Mouse (Mus musculus) lung, adult 2 months (tissue): Measurements from ENCODE around the gene Tarbp2. TPM values are rescaled to one million over a fixed set of nuclear protein-coding genes. Genes with fewer than 3 reads are reported as not detected.

Experiments used
- DNase-seq: peaks from one replicate; pipeline ENCODE4 v3.0.0; 2022
- H3K4me1 ChIP-seq: fragments of 200-500 bp; 2 replicates; pipeline ENCODE4 v1.6.1; 2011; ENCODE audit warnings: low read length; ENCODE audit not compliant: control insufficient read depth, insufficient read depth
- H3K4me3 ChIP-seq: fragments of 200-500 bp; replicated peaks from 2 replicates; pipeline ENCODE3; 2011; ENCODE audit warnings: low read depth, mild to moderate bottlenecking, control low read depth, low read length; ENCODE audit errors: extremely low read depth
- CTCF ChIP-seq: fragments of 200-500 bp; IDR thresholded peaks from 2 replicates; pipeline ENCODE4 v1.5.1; 2011; ENCODE audit warnings: mild to moderate bottlenecking, low read length, control low read depth; ENCODE audit not compliant: insufficient read depth
- POLR2A ChIP-seq: fragments of 200-500 bp; IDR thresholded peaks from 2 replicates; pipeline ENCODE4 v1.6.1; 2011; ENCODE audit warnings: low read depth, mild to moderate bottlenecking, control low read depth, low read length, borderline replicate concordance; ENCODE audit errors: extremely low read depth
- WGBS: fragments of 180-500 bp; shearing (Covaris S2); methylation state at CpG from one replicate; pipeline ENCODE4 v1.1.7; 2018; 5-methylcytosine and 5-hydroxymethylcytosine counted together
- polyA plus RNA-seq: library from polyadenylated mRNA; depleted of rRNA; stranded (reverse); fragments of >200 nt; gene quantifications from 2 replicates; pipeline ENCODE4 v1.2.3, GENCODE M21; 2012

The Tarbp2 gene
- polyA plus RNA-seq, 1 experiment, result 61.1 TPM

- Histone ChIP-seq H3K4me3 (no peak overlapping the region), H3K4me1 (peaks cover 4% of the 10 kb centered on the region; the same call in 1 of the 2 replicates)
- no peak for DNase-seq
- TF ChIP-seq POLR2A (no peak), CTCF (no peak)
Measured at GRCm38 (mm10) chr15:102512471-102512870, 5.5 kb upstream of the Tarbp2 start.

- 78% methylated on average over 3 of the region's 3 CpGs for WGBS
- TF ChIP-seq POLR2A, result no peak
- no peak for TF ChIP-seq CTCF
- H3K4me3 ChIP-seq, result no peak overlapping the region
- peaks cover 4% of the 10 kb centered on the region; the same call in 1 of the 2 replicates for H3K4me1 ChIP-seq
- no peak for DNase-seq
Measured at GRCm38 (mm10) chr15:102513004-102513403, 5.0 kb upstream of the Tarbp2 start.

DNA sequence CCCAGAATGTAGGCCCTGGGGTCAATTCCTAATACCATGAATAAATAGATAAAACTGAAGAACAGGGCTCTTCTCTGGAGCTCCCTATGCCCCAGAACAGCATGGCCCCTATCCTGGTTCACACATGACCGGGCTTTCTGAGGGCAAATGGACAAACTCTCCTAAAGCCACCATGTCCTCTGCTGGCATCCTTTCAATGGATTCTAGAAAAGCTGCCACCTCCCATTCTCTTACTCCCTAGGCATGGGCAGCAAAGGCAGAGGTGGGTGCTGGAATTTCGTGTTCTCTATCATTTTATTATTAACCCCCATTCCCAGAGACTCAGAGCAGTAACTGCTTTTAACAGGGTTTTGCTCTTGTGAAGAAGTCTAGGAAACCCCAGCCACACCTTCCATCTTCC is 2.7 kb upstream of the Tarbp2 start:
- Histone ChIP-seq H3K4me3 (no peak overlapping the region), H3K4me1 (peaks cover 8% of the 10 kb centered on the region)
- DNase-seq, result no peak
- WGBS, result 86% methylated on average over 2 of the region's 2 CpGs
- TF ChIP-seq CTCF, result no peak
- TF ChIP-seq POLR2A, result no peak

- H3K4me1 ChIP-seq, result peaks cover 8% of the 10 kb centered on the region
- TF ChIP-seq CTCF (no peak), POLR2A (no peak)
- DNase-seq, result no peak
- no peak overlapping the region for H3K4me3 ChIP-seq
- 56% methylated on average over 4 of the region's 4 CpGs for WGBS
Measured at GRCm38 (mm10) chr15:102515791-102516190, 2.2 kb upstream of the Tarbp2 start.

- WGBS, result 9% methylated on average over 12 of the region's 12 CpGs
- no peak for DNase-seq
- Histone ChIP-seq H3K4me1 (peaks cover 8% of the 10 kb centered on the region), H3K4me3 (peak overlapping the region; percentile 67)
- TF ChIP-seq POLR2A (no peak), CTCF (no peak)
Measured at GRCm38 (mm10) chr15:102516293-102516692, 1.7 kb upstream of the Tarbp2 start.

DNA sequence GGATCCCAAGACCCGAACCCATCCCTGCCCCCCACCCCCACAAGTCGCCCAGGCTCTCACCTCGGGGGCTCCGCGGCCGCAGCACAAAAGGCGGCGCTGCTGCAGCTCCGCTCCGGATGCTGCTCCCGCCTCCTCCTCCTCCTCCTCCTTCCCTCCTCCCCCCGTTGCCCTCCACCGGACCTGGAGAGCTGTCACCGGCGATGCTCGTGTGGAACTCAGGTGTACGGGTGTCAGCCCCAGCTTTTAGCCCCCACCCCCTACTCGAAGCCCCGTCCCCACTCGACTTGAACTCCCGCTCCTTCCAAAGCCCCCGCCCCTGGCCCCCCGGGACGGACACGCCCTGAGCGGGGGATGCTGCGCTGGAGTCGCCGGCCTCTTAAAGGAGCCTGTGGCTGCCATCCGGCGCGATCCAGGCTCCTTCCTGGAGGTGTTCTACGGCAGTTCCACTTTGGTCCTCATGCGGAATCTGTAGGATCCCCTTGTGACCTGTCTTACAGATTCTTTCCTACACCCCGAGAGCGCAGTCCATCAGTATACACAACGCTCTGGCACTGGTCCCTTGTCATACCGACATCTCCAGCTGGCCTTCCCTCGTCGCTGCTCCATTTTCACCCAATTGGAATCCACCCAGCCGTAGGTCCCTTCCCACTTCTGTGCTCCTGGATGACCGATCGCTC is 1.1 kb upstream of the Tarbp2 start, which contains the start of gene Map3k12:
Map3k12 (minus strand) TSS at position 337 of the 677 bp plus-strand sequence.
- WGBS, result under 1% methylated on average over 43 of the region's 43 CpGs
- TF ChIP-seq POLR2A, result no peak
- TF ChIP-seq CTCF, result no peak
- H3K4me3 ChIP-seq, result peak within 1 kb of the TSS; percentile 70
- peak; percentile 81 for DNase-seq
- H3K4me1 ChIP-seq, result peaks cover 8% of the 10 kb centered on the region

DNA sequence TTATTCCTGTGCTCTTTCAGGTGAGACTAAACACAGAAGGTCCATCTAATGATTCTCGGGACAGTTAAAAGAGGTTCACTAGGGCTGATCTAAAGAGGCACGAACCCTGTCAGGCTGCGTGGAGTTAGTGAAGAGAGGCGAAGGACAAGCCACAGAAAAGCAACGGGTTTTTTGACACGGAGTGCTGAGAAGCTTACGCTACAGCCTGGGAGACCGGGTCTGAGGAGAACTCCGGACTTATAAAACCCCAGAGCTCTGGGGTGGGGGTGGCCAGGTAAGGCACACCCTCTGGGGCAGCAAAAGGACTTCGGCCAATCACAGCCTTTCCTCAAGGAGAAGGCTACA is 389 bp upstream of the Tarbp2 start:
- WGBS, result 1% methylated on average over 10 of the region's 10 CpGs
- no peak for TF ChIP-seq CTCF
- TF ChIP-seq POLR2A, result peak; percentile 82; the same call in 1 of the 2 replicates
- DNase-seq, result no peak
- H3K4me3 ChIP-seq, result peak overlapping the region; percentile 70
- peaks cover 8% of the 10 kb centered on the region for H3K4me1 ChIP-seq

DNA sequence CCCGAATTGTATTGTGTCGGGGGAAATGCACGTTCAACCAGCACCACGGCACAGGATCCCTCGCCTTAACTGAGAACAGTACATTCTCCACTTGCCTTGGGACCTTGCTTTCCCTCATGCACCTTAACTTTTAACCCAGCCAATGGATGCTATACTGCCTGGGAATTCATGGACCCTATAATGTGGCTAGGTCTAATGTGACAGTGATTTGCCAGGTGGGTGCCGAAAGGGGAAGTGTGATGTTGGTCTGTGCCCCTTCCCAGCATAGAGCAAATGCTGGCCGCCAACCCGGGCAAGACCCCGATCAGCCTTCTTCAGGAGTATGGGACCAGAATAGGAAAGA is 838 bp downstream of the Tarbp2 start:
- TF ChIP-seq CTCF, result no peak
- no peak for TF ChIP-seq POLR2A
- Histone ChIP-seq H3K4me3 (peak overlapping the region; percentile 86), H3K4me1 (peaks cover 8% of the 10 kb centered on the region)
- no peak for DNase-seq
- 4% methylated on average over 9 of the region's 9 CpGs for WGBS

DNA sequence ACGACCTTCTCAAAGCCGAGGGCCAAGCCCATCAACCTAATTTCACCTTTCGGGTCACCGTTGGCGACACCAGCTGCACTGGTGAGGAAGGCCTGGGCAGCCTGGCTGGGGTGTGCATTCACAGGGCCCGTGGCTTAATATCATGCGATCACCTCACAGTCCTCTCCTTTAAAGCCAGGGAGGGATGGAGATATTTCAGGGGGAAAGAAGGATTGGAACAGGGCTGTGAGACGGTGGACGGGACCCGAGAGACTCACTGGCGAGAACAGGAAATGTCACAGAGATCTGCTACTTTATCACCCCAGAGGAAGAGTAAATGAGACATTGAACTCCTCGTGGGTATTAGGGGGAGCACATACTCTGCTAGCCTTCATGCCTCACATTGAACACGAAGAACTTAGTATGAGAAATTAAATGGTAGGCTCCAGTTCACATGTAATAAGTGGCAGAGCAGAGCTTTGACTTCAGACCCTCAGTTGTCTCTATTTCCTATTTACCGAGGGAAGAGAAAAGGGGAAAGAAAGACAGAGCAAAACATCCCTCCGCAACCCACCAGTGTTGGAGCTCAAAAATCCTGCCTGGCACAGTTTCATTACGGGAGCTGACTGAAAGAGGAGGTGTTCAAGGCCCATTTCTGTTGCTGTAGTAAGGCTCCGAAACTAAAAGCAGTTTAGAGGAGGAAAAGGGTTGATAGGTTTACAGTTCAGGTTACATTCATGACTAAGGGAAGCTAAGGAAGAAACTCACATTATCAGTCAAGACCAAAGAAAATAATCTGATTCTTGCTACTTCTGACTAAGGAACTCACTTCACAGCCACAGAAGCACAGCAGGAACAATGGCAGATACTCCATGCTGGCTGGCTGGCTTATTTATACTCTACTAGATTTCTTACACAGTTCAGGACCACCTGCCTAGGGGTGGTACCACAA is 1.5 kb downstream of the Tarbp2 start:
- peaks cover 8% of the 10 kb centered on the region for H3K4me1 ChIP-seq
- TF ChIP-seq POLR2A (no peak), CTCF (no peak)
- 33% methylated on average over 17 of the region's 17 CpGs for WGBS

More for the DNA sequence above, 1.5 kb downstream of the Tarbp2 start:
- DNase-seq, result no peak
- H3K4me3 ChIP-seq, result no peak overlapping the region
